16 mouse cellular contexts compared by ENCODE assay signal in the genomic region with DNA sequence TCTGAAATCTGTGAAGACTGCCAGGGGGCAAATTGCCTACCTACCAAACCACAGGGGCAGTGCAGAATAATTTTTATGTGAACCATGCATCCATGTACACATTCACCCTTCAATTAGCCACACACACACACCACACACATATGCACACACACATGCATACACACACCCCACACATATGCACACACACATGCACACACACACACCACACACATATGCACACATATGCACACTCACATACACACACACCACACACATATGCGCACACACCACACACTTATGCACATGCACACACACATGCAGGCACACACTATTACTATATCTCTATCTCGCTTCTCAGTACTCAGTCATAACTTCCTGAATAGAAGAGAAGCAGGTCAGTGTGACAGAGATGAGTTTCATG.
"Had no signal": no experiment of that assay in that cellular context is flagged by ENCODE, and none has a peak within 500 bp of the region (broad histone marks: within the 10 kb centered on the region; RNA-seq: fewer than 3 reads in every experiment).

No protein-coding gene starts in this region.

- H3K9ac ChIP-seq: neural tube, embryonic 13.5 days; neural tube, embryonic 15.5 days; stomach, embryonic 15.5 days had no signal

- H3K27me3 ChIP-seq: neural tube, embryonic 15.5 days; stomach, embryonic 15.5 days had no signal

- H3K36me3 ChIP-seq: neural tube, embryonic 13.5 days; neural tube, embryonic 15.5 days; stomach, embryonic 15.5 days had no signal

- H3K4me3 ChIP-seq: neural tube, embryonic 13.5 days; neural tube, embryonic 15.5 days; stomach, embryonic 15.5 days had no signal

- H3K4me1 ChIP-seq: neural tube, embryonic 13.5 days; stomach, embryonic 15.5 days had no signal

- H3K27ac ChIP-seq: neural tube, embryonic 13.5 days; neural tube, embryonic 15.5 days; stomach, embryonic 15.5 days; stomach, postnatal 0 days had no signal

- DNase-seq: retina, postnatal 1 day; right cerebral cortex, adult 18-20 months; right cerebral cortex, postnatal 14 days; right cerebral cortex, postnatal 25 days; right cerebral cortex, postnatal 4 days; spleen, adult 18-20 months; thymus, adult 18-20 months; thymus, adult 2 months; thymus, postnatal 14 days; thymus, postnatal 25 days; thymus, postnatal 36 days; thymus, postnatal 4 days had no signal

- H3K4me2 ChIP-seq: neural tube, embryonic 13.5 days; neural tube, embryonic 15.5 days; stomach, embryonic 15.5 days had no signal

- H3K9me3 ChIP-seq: neural tube, embryonic 13.5 days; neural tube, embryonic 15.5 days; stomach, embryonic 15.5 days had no signal
